Mouse (Mus musculus) limb, embryonic 14.5 days (tissue): ENCODE data around the gene Map4k3. TPM values are rescaled to one million over a fixed set of nuclear protein-coding genes. Genes with fewer than 3 reads are reported as not detected.

ENCODE experiments used
- ATAC-seq: fragments of 200-750 bp; cut with Nextera tagmentation; 2 replicates; pipeline ENCODE4 v1.8.0; 2017; ENCODE audit warnings: low read depth, moderate number of reproducible peaks, moderate TSS enrichment; ENCODE audit not compliant: low FRiP score
- DNase-seq: peaks from one replicate; pipeline ENCODE4 v3.0.0-alpha.2; 2015; ENCODE audit warnings: low spot score
- H3K27ac ChIP-seq: fragments of 300-500 bp; sonication (generic); replicated peaks from 2 replicates; pipeline ENCODE4 v1.5.1; 2014; ENCODE audit warnings: low read depth, mild to moderate bottlenecking, low read length, moderate library complexity, mixed read lengths
- H3K27me3 ChIP-seq: fragments of 300-500 bp; sonication (generic); 2 replicates; pipeline ENCODE4 v1.6.1; 2014; ENCODE audit warnings: low read length, mixed read lengths; ENCODE audit not compliant: control insufficient read depth, insufficient read depth
- H3K36me3 ChIP-seq: fragments of 300-500 bp; sonication (generic); 2 replicates; pipeline ENCODE4 v1.6.1; 2014; ENCODE audit warnings: mild to moderate bottlenecking, low read length, moderate library complexity, mixed read lengths; ENCODE audit not compliant: control insufficient read depth, insufficient read depth
- H3K4me1 ChIP-seq: fragments of 300-500 bp; sonication (generic); 2 replicates; pipeline ENCODE4 v1.6.1; 2014; ENCODE audit warnings: antibody characterized with exemption, low read length, mixed read lengths; ENCODE audit not compliant: control insufficient read depth, insufficient read depth
- H3K4me2 ChIP-seq: fragments of 300-500 bp; sonication (generic); replicated peaks from 2 replicates; pipeline ENCODE4 v1.6.1; 2014; ENCODE audit warnings: low read depth, mild to moderate bottlenecking, low read length, moderate library complexity; ENCODE audit not compliant: severe bottlenecking
- H3K4me3 ChIP-seq: fragments of 300-500 bp; sonication (generic); replicated peaks from 2 replicates; pipeline ENCODE4 v1.5.1; 2014; ENCODE audit warnings: low read length
- H3K9ac ChIP-seq: fragments of 300-500 bp; sonication (generic); 2 replicates; pipeline ENCODE4 v1.6.1; 2014; ENCODE audit warnings: mild to moderate bottlenecking, low read depth, low read length, moderate library complexity; ENCODE audit not compliant: severe bottlenecking
- H3K9me3 ChIP-seq: fragments of 300-500 bp; sonication (generic); 2 replicates; pipeline ENCODE4 v1.6.1; 2016; ENCODE audit warnings: low read length; ENCODE audit not compliant: control insufficient read depth
- POLR2A ChIP-seq: fragments of 200-500 bp; IDR thresholded peaks from 2 replicates; pipeline ENCODE4 v1.8.0; 2012; ENCODE audit warnings: inconsistent platforms, mild to moderate bottlenecking, moderate library complexity, borderline replicate concordance; ENCODE audit not compliant: insufficient read depth, insufficient read length; ENCODE audit errors: extremely low read depth
- WGBS: fragments of 180-500 bp; shearing (Covaris S2); extraction: QIAGEN DNeasy Blood & Tissue Kit; methylation state at CpG from one replicate; pipeline ENCODE4 v1.1.7; 2014; 5-methylcytosine and 5-hydroxymethylcytosine counted together
- polyA plus RNA-seq, 2 experiments: library from polyadenylated mRNA; depleted of rRNA in 1 of 2; stranded (reverse) in 1 of 2; unstranded in 1 of 2; fragments of >200 nt; fragmentation: Nextera tagmentation in 1 of 2; extraction: Ambion mirVana in 1 of 2; gene quantifications; 2 replicates each; pipeline versions ENCODE4 v1.2.1 to v1.2.3; 2012 to 2014

The Map4k3 gene
- polyA plus RNA-seq, 2 experiments: 42.6 to 50.2 TPM

DNA sequence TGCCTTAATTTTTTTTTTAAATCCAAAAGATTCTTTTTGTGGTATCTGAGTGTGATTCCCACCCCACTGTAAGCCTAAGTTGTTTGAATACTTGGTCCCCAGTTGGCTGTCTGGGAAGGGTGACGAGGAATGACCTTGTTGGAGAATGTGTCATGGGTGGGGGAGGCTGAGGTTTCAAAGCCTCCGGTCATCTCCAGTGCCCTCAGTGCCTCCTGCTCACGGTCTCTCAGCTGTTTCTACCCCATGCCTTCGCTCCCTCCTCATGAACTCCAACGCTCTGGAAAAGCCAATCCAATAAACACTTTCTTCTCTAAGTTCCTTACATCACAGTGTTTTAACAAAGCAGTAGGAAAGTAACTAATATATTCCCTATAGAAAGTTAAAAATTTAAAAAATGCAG lies 45.2 kb downstream of the Map4k3 start:
- ATAC-seq: no peak
- Histone ChIP-seq H3K27me3 (no peaks in the 10 kb centered on the region), H3K27ac (0 out of 2 replicates have a peak overlapping the region, but pooled peaks have one; percentile 20), H3K4me3 (no peak overlapping the region), H3K4me1 (peaks cover 9% of the 10 kb centered on the region), H3K9me3 (no peaks in the 10 kb centered on the region), H3K9ac (no peak overlapping the region), H3K4me2 (no peak overlapping the region), H3K36me3 (peaks cover 16% of the 10 kb centered on the region)
- DNase-seq: no peak
- 66% methylated on average over 5 of the region's 5 CpGs for WGBS
- TF ChIP-seq POLR2A: no peak

DNA sequence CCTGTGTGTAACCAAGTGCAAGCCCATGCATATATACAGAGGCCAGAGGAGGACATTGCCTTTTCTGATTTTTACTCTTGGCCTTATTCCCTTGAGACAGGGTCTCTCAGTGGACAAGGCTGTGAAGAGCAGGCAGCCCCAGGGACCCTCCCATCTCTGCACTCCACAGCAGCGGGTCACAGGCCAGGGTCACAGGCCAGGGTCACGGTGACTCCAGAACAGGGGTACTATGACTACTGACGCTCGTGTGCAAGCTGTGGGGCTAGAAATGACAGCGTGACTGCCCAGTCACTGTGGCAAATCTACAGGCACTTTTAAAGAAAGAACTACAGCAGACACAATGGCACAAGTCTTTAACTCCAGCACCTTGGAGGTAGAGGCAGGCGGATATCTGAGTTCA lies 50.1 kb downstream of the Map4k3 start:
- Histone ChIP-seq H3K9ac (no peak overlapping the region), H3K9me3 (no peaks in the 10 kb centered on the region), H3K4me1 (peaks cover 6% of the 10 kb centered on the region; the same call in 1 of the 2 replicates), H3K27ac (no peak overlapping the region), H3K4me3 (no peak overlapping the region), H3K27me3 (no peaks in the 10 kb centered on the region), H3K36me3 (peaks cover 19% of the 10 kb centered on the region), H3K4me2 (no peak overlapping the region)
- ATAC-seq (no peak), DNase-seq (no peak)
- WGBS: 80% methylated on average over 6 of the region's 6 CpGs
- no peak for TF ChIP-seq POLR2A

DNA sequence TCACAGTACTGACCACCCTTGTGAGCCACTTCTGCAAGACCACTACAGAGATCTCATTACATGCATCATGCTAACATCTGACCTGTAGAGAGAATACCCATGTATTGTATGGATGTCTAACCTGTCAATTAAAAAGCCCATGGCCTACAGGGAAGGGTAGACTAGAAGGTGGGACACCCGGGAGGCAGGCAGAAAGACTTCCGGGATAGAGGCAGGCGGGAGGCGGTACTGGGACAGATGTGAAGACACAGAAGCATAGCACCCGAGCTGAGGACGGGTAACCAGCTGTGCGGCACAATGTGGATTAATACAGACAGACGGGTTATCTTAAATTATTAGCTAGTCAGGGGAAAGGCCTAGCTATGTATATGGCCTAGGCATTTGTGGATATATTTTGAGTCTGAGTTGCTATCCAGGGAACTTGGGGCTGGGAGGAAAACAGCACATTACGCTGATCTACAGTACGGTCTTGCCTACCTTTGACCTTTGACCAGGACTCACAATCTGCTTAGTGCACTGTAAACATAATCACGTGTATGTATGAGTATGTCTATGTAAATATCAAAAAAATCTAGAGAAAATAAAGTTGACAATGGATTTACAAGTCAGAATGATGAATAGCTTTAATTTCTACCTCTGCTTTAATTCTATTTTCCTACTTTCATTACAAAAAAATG lies 51.3 kb downstream of the Map4k3 start:
- no peak overlapping the region for H3K27ac ChIP-seq
- H3K4me3 ChIP-seq: no peak overlapping the region
- no peak overlapping the region for H3K9ac ChIP-seq
- 85% methylated on average over 11 of the region's 11 CpGs for WGBS
- H3K36me3 ChIP-seq: peaks cover 19% of the 10 kb centered on the region
- no peak for ATAC-seq
- H3K4me2 ChIP-seq: no peak overlapping the region
- no peak for TF ChIP-seq POLR2A
- H3K9me3 ChIP-seq: no peaks in the 10 kb centered on the region
- no peaks in the 10 kb centered on the region for H3K27me3 ChIP-seq
- H3K4me1 ChIP-seq: peaks cover under 1% of the 10 kb centered on the region; the same call in 1 of the 2 replicates
- DNase-seq: no peak

DNA sequence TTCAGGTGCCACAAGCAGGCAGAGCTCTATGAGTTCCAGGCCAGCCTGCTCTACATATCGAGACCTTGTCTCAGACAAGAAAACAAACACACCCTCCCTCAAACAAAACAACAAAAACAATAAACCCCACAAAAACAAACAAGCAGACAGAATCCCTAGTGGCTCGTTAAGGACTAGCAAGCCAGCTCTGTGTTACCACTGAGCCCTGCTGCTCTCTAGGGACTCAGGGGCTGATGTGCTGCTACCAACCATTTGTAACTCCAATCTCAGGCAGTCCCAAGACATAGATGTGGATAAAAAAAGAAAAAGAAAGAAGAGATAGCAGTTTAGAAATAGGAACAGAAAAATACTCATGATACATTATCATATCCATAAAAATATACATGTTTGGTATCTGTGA lies 52.1 kb downstream of the Map4k3 start:
- ATAC-seq (no peak), DNase-seq (no peak)
- Histone ChIP-seq H3K4me2 (no peak overlapping the region), H3K4me1 (no peaks in the 10 kb centered on the region), H3K4me3 (no peak overlapping the region), H3K9ac (no peak overlapping the region), H3K27me3 (no peaks in the 10 kb centered on the region), H3K36me3 (peaks cover 19% of the 10 kb centered on the region), H3K9me3 (no peaks in the 10 kb centered on the region), H3K27ac (no peak overlapping the region)
- WGBS: 48% methylated on average over 2 of the region's 2 CpGs
- no peak for TF ChIP-seq POLR2A

DNA sequence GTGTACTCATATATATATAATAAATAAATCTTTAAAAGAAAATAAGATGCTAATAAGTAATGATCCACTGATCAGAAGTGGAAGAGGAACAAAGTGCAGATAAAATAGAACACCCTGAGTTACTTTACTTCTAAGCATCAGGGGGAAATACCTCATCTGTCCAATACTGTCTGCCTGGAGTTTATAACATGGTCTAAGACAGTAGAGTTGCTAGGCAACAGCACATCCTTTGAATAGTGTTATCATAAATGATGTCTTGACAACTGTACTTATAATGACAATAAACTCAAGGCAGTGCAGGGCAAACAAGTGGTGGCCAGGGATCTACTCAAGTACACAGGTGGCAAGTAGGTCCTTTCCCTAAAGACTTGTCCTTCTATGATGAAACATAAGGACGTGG lies 57.9 kb downstream of the Map4k3 start:
- Histone ChIP-seq H3K9ac (no peak overlapping the region), H3K36me3 (no peaks in the 10 kb centered on the region), H3K27ac (no peak overlapping the region), H3K27me3 (no peaks in the 10 kb centered on the region), H3K9me3 (no peaks in the 10 kb centered on the region), H3K4me1 (peaks cover 6% of the 10 kb centered on the region; the same call in 1 of the 2 replicates), H3K4me2 (no peak overlapping the region), H3K4me3 (no peak overlapping the region)
- no peak for DNase-seq
- 95% methylated on average over 1 of the region's 1 CpGs for WGBS
- no peak for ATAC-seq
- TF ChIP-seq POLR2A: no peak
